Mouse (Mus musculus): ENCODE measurements around the gene 0610040J01Rik. TPM values are rescaled to one million over a fixed set of nuclear protein-coding genes. Genes with fewer than 3 reads are reported as not detected.

The 0610040J01Rik gene
- polyA plus RNA-seq, 1 experiment from 2014 or later = 2.7 TPM

DNA sequence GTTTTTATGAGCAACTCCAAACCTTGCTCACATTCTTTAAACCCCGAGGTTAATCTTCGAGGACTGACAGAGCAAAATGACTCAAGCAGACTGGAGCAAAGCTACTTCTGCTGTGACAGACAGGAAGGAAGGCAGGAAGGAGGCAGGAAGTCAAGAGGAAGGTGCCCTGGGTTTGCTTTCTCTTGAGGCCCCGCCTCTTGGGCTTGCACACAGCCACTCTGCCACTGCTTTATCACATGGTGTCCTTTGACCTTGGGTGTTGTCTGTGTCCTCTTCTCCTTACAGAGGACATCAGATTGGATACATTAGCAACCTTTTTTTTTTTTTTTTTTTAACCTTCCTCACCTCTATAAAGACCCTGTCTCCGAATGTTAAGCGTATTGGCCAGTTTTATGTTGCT is 25.0 kb downstream of the 0610040J01Rik start:
- Histone ChIP-seq H3K9ac (no peak overlapping the region), H3K4me1 (no peaks in the 10 kb centered on the region), H3K27ac (no peak overlapping the region), H3K36me3 (replicated peaks) (no peaks in the 10 kb centered on the region), H3K27me3 (replicated peaks) (no peaks in the 10 kb centered on the region), H3K4me2 (no peak overlapping the region), H3K4me3 (no peak overlapping the region), H3K9me3 (no peaks in the 10 kb centered on the region)
- WGBS = 83% methylated on average over 5 of the region's 5 CpGs
- no peak for ATAC-seq (replicated peaks)

GRCm38 (mm10) chr5:63837851-63838250 is 25.7 kb downstream of the 0610040J01Rik start:
- 87% methylated on average over 2 of the region's 2 CpGs for WGBS
- Histone ChIP-seq H3K9me3 (no peaks in the 10 kb centered on the region), H3K9ac (no peak overlapping the region), H3K4me2 (no peak overlapping the region), H3K27ac (no peak overlapping the region), H3K4me1 (no peaks in the 10 kb centered on the region), H3K4me3 (no peak overlapping the region), H3K36me3 (replicated peaks) (no peaks in the 10 kb centered on the region), H3K27me3 (replicated peaks) (no peaks in the 10 kb centered on the region)
- no peak for ATAC-seq (replicated peaks)

DNA sequence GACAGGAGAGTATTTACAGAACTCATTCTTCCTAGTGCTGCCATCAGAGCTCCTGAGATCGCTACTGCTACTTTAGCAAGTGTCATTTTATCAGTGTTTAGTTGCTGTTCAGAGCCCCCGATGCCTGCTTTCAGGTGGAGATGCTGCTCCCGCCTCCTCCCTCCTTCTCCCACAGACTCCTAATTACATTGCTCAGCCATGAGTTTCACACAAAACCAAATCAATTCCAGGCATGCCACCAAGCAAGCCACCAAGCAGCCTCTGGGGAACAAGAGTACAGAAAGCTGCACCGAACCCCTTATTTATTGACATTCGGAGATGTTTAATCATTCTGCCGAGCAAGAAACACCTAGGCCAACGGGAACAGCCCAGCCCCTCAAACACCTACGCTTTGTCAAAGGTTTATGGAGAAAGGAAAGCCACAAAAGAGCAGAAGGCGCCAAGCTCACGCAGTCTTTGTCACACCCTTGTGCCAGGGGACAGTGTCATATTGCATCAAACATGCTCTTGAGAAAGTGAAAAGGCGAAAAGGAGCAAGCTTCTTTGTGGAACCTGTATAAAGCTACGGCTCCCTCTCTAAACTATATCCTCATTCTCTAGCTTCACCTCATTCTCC is 27.7 kb downstream of the 0610040J01Rik start:
- Histone ChIP-seq H3K4me1 (no peaks in the 10 kb centered on the region), H3K27ac (no peak overlapping the region), H3K27me3 (replicated peaks) (no peaks in the 10 kb centered on the region), H3K36me3 (replicated peaks) (no peaks in the 10 kb centered on the region), H3K9ac (no peak overlapping the region), H3K4me3 (no peak overlapping the region), H3K9me3 (no peaks in the 10 kb centered on the region), H3K4me2 (no peak overlapping the region)
- ATAC-seq (replicated peaks) = no peak
- 71% methylated on average over 12 of the region's 12 CpGs for WGBS

GRCm38 (mm10) chr5:63847080-63847479 is 34.9 kb downstream of the 0610040J01Rik start:
- Histone ChIP-seq H3K27ac (no peak overlapping the region), H3K4me2 (no peak overlapping the region), H3K4me3 (no peak overlapping the region), H3K36me3 (replicated peaks) (no peaks in the 10 kb centered on the region), H3K9me3 (no peaks in the 10 kb centered on the region), H3K4me1 (no peaks in the 10 kb centered on the region), H3K27me3 (replicated peaks) (no peaks in the 10 kb centered on the region), H3K9ac (no peak overlapping the region)
- WGBS = 97% methylated on average over 8 of the region's 8 CpGs
- ATAC-seq (replicated peaks) = no peak

GRCm38 (mm10) chr5:63847541-63848226 is 35.5 kb downstream of the 0610040J01Rik start:
- Histone ChIP-seq H3K27me3 (replicated peaks) (no peaks in the 10 kb centered on the region), H3K9me3 (no peaks in the 10 kb centered on the region)
- ATAC-seq (replicated peaks) = no peak

GRCm38 (mm10) chr5:63858901-63859300 is 46.7 kb downstream of the 0610040J01Rik start:
- ATAC-seq (replicated peaks) = no peak
- Histone ChIP-seq H3K4me1 (no peaks in the 10 kb centered on the region), H3K4me2 (no peak overlapping the region), H3K36me3 (replicated peaks) (no peaks in the 10 kb centered on the region), H3K9me3 (no peaks in the 10 kb centered on the region), H3K27me3 (replicated peaks) (no peaks in the 10 kb centered on the region), H3K4me3 (no peak overlapping the region), H3K9ac (no peak overlapping the region), H3K27ac (no peak overlapping the region)
- WGBS = 91% methylated on average over 8 of the region's 8 CpGs

More at GRCm38 (mm10) chr5:63847541-63848226, 35.5 kb downstream of the 0610040J01Rik start:
- no peak overlapping the region for H3K27ac ChIP-seq
- H3K36me3 ChIP-seq (replicated peaks) = no peaks in the 10 kb centered on the region
- H3K4me3 ChIP-seq = no peak overlapping the region
- H3K4me1 ChIP-seq = no peaks in the 10 kb centered on the region
- H3K9ac ChIP-seq = no peak overlapping the region
- H3K4me2 ChIP-seq = no peak overlapping the region
- 93% methylated on average over 13 of the region's 13 CpGs for WGBS

DNA sequence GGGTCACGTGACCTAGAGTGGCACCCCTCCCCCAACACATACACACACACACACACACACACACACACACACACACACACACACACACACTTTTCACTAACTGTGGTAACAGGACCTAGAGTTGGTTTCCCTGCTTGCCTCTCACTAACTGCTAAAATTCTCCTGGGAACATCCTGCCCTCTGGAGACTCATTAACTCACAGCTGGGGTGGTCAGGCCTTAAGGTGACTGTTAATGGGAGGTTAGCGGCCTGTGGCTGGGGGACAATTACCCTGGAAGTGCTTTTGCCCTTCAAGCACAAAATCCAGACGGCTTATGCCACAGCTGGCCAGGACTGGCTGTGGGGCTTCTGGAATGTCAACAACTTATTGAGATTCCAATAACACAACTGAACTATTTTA is 55.3 kb downstream of the 0610040J01Rik start:
- no peak for ATAC-seq (replicated peaks)

GRCm38 (mm10) chr5:63872176-63872932 is 60.2 kb downstream of the 0610040J01Rik start:
- ATAC-seq (replicated peaks) = peak; percentile 75
- H3K4me2 ChIP-seq = peak overlapping the region; percentile 25; the same call in 1 of the 2 replicates

More for the DNA sequence above, 55.3 kb downstream of the 0610040J01Rik start:
- peaks cover 10% of the 10 kb centered on the region for H3K4me1 ChIP-seq
- no peak overlapping the region for H3K4me2 ChIP-seq
- H3K36me3 ChIP-seq (replicated peaks) = no peaks in the 10 kb centered on the region
- H3K9me3 ChIP-seq = no peaks in the 10 kb centered on the region
- H3K9ac ChIP-seq = no peak overlapping the region
- no peak overlapping the region for H3K4me3 ChIP-seq
- 34% methylated on average over 3 of the region's 3 CpGs for WGBS
- no peaks in the 10 kb centered on the region for H3K27me3 ChIP-seq (replicated peaks)
- no peak overlapping the region for H3K27ac ChIP-seq

GRCm38 (mm10) chr5:63874880-63875279 is 62.7 kb downstream of the 0610040J01Rik start:
- H3K27ac ChIP-seq = no peak overlapping the region
- no peak overlapping the region for H3K9ac ChIP-seq
- no peaks in the 10 kb centered on the region for H3K36me3 ChIP-seq (replicated peaks)
- WGBS = 65% methylated on average over 16 of the region's 16 CpGs
- ATAC-seq (replicated peaks) = no peak
- no peak overlapping the region for H3K4me2 ChIP-seq
- H3K4me1 ChIP-seq = peaks cover 15% of the 10 kb centered on the region
- no peaks in the 10 kb centered on the region for H3K9me3 ChIP-seq
- H3K4me3 ChIP-seq = no peak overlapping the region
- no peaks in the 10 kb centered on the region for H3K27me3 ChIP-seq (replicated peaks)

More at GRCm38 (mm10) chr5:63872176-63872932, 60.2 kb downstream of the 0610040J01Rik start:
- H3K27ac ChIP-seq = peak overlapping the region; percentile 37
- H3K27me3 ChIP-seq (replicated peaks) = no peaks in the 10 kb centered on the region
- no peak overlapping the region for H3K9ac ChIP-seq
- WGBS = 30% methylated on average over 17 of the region's 17 CpGs
- H3K36me3 ChIP-seq (replicated peaks) = no peaks in the 10 kb centered on the region
- peaks cover 10% of the 10 kb centered on the region for H3K4me1 ChIP-seq
- H3K9me3 ChIP-seq = no peaks in the 10 kb centered on the region
- H3K4me3 ChIP-seq = no peak overlapping the region

GRCm38 (mm10) chr5:63876081-63876480 is 63.9 kb downstream of the 0610040J01Rik start:
- no peak for ATAC-seq (replicated peaks)
- no peaks in the 10 kb centered on the region for H3K27me3 ChIP-seq (replicated peaks)
- H3K4me1 ChIP-seq = peaks cover 15% of the 10 kb centered on the region
- H3K4me2 ChIP-seq = no peak overlapping the region
- H3K9ac ChIP-seq = no peak overlapping the region
- 86% methylated on average over 4 of the region's 4 CpGs for WGBS
- no peak overlapping the region for H3K4me3 ChIP-seq
- no peaks in the 10 kb centered on the region for H3K9me3 ChIP-seq
- no peak overlapping the region for H3K27ac ChIP-seq
- H3K36me3 ChIP-seq (replicated peaks) = no peaks in the 10 kb centered on the region

DNA sequence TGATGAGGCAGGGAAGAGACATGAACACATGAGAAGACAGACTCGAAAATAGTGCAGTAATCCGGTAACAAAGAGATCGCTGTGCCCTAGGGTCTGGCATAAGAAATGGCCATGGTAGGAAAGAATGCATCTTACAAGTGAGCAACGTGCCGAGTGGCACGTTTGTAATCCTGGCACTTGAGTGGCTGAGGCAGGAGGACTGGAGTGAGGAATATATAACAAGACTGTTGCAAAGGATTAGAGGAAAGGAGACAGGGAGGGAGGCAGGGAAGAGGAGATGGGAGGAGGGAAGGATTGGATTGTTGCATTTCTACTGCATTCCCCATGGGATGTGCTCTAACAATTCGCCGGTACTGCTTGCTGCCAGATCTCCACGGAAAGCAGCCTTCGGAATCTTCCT is 66.9 kb downstream of the 0610040J01Rik start:
- Histone ChIP-seq H3K9ac (no peak overlapping the region), H3K4me2 (no peak overlapping the region), H3K4me1 (0 out of 2 replicates have a peak, but pooled peaks cover 5% of the 10 kb centered on the region), H3K36me3 (replicated peaks) (no peaks in the 10 kb centered on the region), H3K4me3 (no peak overlapping the region), H3K9me3 (no peaks in the 10 kb centered on the region), H3K27me3 (replicated peaks) (no peaks in the 10 kb centered on the region), H3K27ac (no peak overlapping the region)
- WGBS = 52% methylated on average over 10 of the region's 10 CpGs
- ATAC-seq (replicated peaks) = peak; percentile 24; the same call in 1 of the 2 replicates

DNA sequence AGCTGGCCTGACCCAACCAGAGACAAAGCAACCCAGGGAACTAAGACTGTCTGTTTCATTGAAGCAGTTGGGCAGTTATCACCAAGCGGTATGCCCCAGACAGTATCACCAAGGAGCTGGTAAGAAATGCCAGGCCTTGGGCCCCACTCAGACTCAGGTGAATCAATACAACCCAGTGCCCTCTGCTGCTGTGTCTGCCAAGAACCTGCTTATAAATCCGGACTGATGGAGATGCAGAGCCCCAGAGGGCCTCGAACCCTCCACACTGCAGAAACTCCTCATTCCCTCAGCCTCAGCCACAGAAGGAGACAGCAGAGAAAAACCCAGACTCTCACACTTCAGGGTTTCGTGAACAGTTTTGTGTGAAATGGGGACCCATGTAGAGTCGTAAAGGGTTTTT is 74.1 kb downstream of the 0610040J01Rik start:
- Histone ChIP-seq H3K4me1 (no peaks in the 10 kb centered on the region), H3K9ac (no peak overlapping the region), H3K4me2 (no peak overlapping the region), H3K27me3 (replicated peaks) (no peaks in the 10 kb centered on the region), H3K9me3 (no peaks in the 10 kb centered on the region), H3K4me3 (no peak overlapping the region), H3K36me3 (replicated peaks) (no peaks in the 10 kb centered on the region), H3K27ac (no peak overlapping the region)
- 87% methylated on average over 5 of the region's 5 CpGs for WGBS
- ATAC-seq (replicated peaks) = peak; percentile 42; the same call in 1 of the 2 replicates

Data from midbrain, embryonic 15.5 days (tissue).